Mouse (Mus musculus) hindbrain, embryonic 13.5 days (tissue): ENCODE results near the gene Mtx1. TPM values are rescaled to one million over a fixed set of nuclear protein-coding genes. Genes with fewer than 3 reads are reported as not detected.

Experiments used
- ATAC-seq: fragments of 200-750 bp; cut with Nextera tagmentation; 2 replicates; pipeline ENCODE4 v1.8.0; 2017; ENCODE audit warnings: moderate TSS enrichment; ENCODE audit not compliant: low FRiP score
- H3K27ac ChIP-seq: fragments of 300-500 bp; sonication (generic); 2 replicates; pipeline ENCODE4 v1.5.1; 2015; ENCODE audit warnings: inconsistent platforms, mild to moderate bottlenecking, moderate library complexity
- H3K27me3 ChIP-seq: fragments of 300-500 bp; sonication (generic); 2 replicates; pipeline ENCODE4 v1.6.1; 2015; ENCODE audit warnings: mild to moderate bottlenecking, inconsistent platforms
- H3K36me3 ChIP-seq: fragments of 300-500 bp; sonication (generic); 2 replicates; pipeline ENCODE4 v1.6.1; 2015; ENCODE audit warnings: mild to moderate bottlenecking, inconsistent platforms
- H3K4me1 ChIP-seq: fragments of 300-500 bp; sonication (generic); replicated peaks from 2 replicates; pipeline ENCODE4 v1.6.1; 2015; ENCODE audit warnings: inconsistent platforms
- H3K4me2 ChIP-seq: fragments of 300-500 bp; sonication (generic); 2 replicates; pipeline ENCODE4 v1.6.1; 2015; ENCODE audit warnings: inconsistent platforms, mild to moderate bottlenecking, moderate library complexity
- H3K4me3 ChIP-seq: fragments of 300-500 bp; sonication (generic); 2 replicates; pipeline ENCODE4 v1.5.1; 2015; ENCODE audit warnings: mild to moderate bottlenecking, inconsistent platforms
- H3K9ac ChIP-seq: fragments of 300-500 bp; sonication (generic); 2 replicates; pipeline ENCODE4 v1.6.1; 2015; ENCODE audit warnings: mild to moderate bottlenecking, inconsistent platforms
- H3K9me3 ChIP-seq: fragments of 300-500 bp; sonication (generic); 2 replicates; pipeline ENCODE4 v1.6.1; 2016; ENCODE audit warnings: inconsistent platforms
- WGBS: fragments of 180-500 bp; shearing (Covaris S2); methylation state at CpG from one replicate; pipeline ENCODE4 v1.1.7; 2015; 5-methylcytosine and 5-hydroxymethylcytosine counted together
- polyA plus RNA-seq: library from polyadenylated mRNA; unstranded; fragments of >200 nt; fragmentation: Nextera tagmentation; extraction: Ambion mirVana; gene quantifications from 2 replicates; pipeline ENCODE4 v1.2.1, GENCODE M21; 2015

Mtx1 gene
- polyA plus RNA-seq, 1 experiment from 2014 or later: 161 TPM

GRCm38 (mm10) chr3:89187690-89188477, 39.0 kb downstream of the Mtx1 start:
- 0 out of 2 replicates have a peak, but pooled peaks cover 8% of the 10 kb centered on the region for H3K27me3 ChIP-seq
- no peak overlapping the region for H3K4me3 ChIP-seq
- H3K36me3 ChIP-seq: peaks cover 19% of the 10 kb centered on the region
- no peaks in the 10 kb centered on the region for H3K9me3 ChIP-seq
- no peak for ATAC-seq
- no peak overlapping the region for H3K4me2 ChIP-seq
- WGBS: 65% methylated on average over 18 of the region's 18 CpGs
- peaks cover 34% of the 10 kb centered on the region for H3K4me1 ChIP-seq
- H3K27ac ChIP-seq: no peak overlapping the region
- H3K9ac ChIP-seq: no peak overlapping the region

- no peak overlapping the region for H3K27ac ChIP-seq
- peak overlapping the region; percentile 39 for H3K9ac ChIP-seq
- peaks cover 22% of the 10 kb centered on the region for H3K36me3 ChIP-seq
- WGBS: 32% methylated on average over 23 of the region's 23 CpGs
- no peak overlapping the region for H3K4me2 ChIP-seq
- 0 out of 2 replicates have a peak, but pooled peaks cover 8% of the 10 kb centered on the region for H3K27me3 ChIP-seq
- ATAC-seq: no peak
- H3K4me3 ChIP-seq: no peak overlapping the region
- no peaks in the 10 kb centered on the region for H3K9me3 ChIP-seq
- H3K4me1 ChIP-seq: peaks cover 40% of the 10 kb centered on the region
These were observed 39.7 kb downstream of the Mtx1 start for GRCm38 (mm10) chr3:89187197-89187596.

GRCm38 (mm10) chr3:89183959-89184315, 43.0 kb downstream of the Mtx1 start:
- H3K4me3 ChIP-seq: peak overlapping the region; percentile 65
- 77% methylated on average over 6 of the region's 6 CpGs for WGBS
- peak overlapping the region; percentile 95 for H3K27ac ChIP-seq
- peaks cover 53% of the 10 kb centered on the region for H3K36me3 ChIP-seq
- 0 out of 2 replicates have a peak, but pooled peaks have one; percentile 3 for ATAC-seq
- H3K9ac ChIP-seq: peak overlapping the region; percentile 90
- H3K9me3 ChIP-seq: no peaks in the 10 kb centered on the region
- 0 out of 2 replicates have a peak, but pooled peaks cover 8% of the 10 kb centered on the region for H3K27me3 ChIP-seq
- peaks cover 47% of the 10 kb centered on the region for H3K4me1 ChIP-seq
- H3K4me2 ChIP-seq: peak overlapping the region; percentile 95

GRCm38 (mm10) chr3:89183058-89183958, 43.6 kb downstream of the Mtx1 start, which contains the start of gene Fam189b:
Fam189b (plus strand) TSS chr3:89183143.
- Histone ChIP-seq H3K9me3 (no peaks in the 10 kb centered on the region), H3K4me1 (peaks cover 54% of the 10 kb centered on the region), H3K9ac (peak within 1 kb of the TSS; percentile 90), H3K27me3 (0 out of 2 replicates have a peak, but pooled peaks cover 7% of the 10 kb centered on the region), H3K4me2 (peak within 1 kb of the TSS; percentile 95), H3K4me3 (peak within 1 kb of the TSS; percentile 65), H3K27ac (peak within 1 kb of the TSS; percentile 95), H3K36me3 (peaks cover 49% of the 10 kb centered on the region)
- ATAC-seq: peak; percentile 93
- 4% methylated on average over 39 of the region's 39 CpGs for WGBS

- WGBS: 53% methylated on average over 7 of the region's 7 CpGs
- peak; percentile 19; the same call in 1 of the 2 replicates for ATAC-seq
- peak overlapping the region; percentile 65 for H3K4me3 ChIP-seq
- peak overlapping the region; percentile 90 for H3K9ac ChIP-seq
- H3K27me3 ChIP-seq: 0 out of 2 replicates have a peak, but pooled peaks cover 6% of the 10 kb centered on the region
- H3K36me3 ChIP-seq: peaks cover 42% of the 10 kb centered on the region
- peaks cover 58% of the 10 kb centered on the region for H3K4me1 ChIP-seq
- H3K9me3 ChIP-seq: no peaks in the 10 kb centered on the region
- H3K27ac ChIP-seq: peak overlapping the region; percentile 95
- H3K4me2 ChIP-seq: peak overlapping the region; percentile 95
These were observed 44.3 kb downstream of the Mtx1 start for GRCm38 (mm10) chr3:89182531-89183057.

GRCm38 (mm10) chr3:89181749-89182500, 45.0 kb downstream of the Mtx1 start:
- H3K36me3 ChIP-seq: peaks cover 37% of the 10 kb centered on the region
- H3K9me3 ChIP-seq: no peaks in the 10 kb centered on the region
- peaks cover 56% of the 10 kb centered on the region for H3K4me1 ChIP-seq
- peak overlapping the region; percentile 9; the same call in 1 of the 2 replicates for H3K9ac ChIP-seq
- no peak for ATAC-seq
- no peak overlapping the region for H3K4me2 ChIP-seq
- 92% methylated on average over 27 of the region's 27 CpGs for WGBS
- no peaks in the 10 kb centered on the region for H3K27me3 ChIP-seq
- H3K4me3 ChIP-seq: no peak overlapping the region
- no peak overlapping the region for H3K27ac ChIP-seq

- Histone ChIP-seq H3K9ac (no peak overlapping the region), H3K27me3 (no peaks in the 10 kb centered on the region), H3K27ac (no peak overlapping the region), H3K4me2 (peak overlapping the region; percentile 81; the same call in 1 of the 2 replicates), H3K36me3 (peaks cover 61% of the 10 kb centered on the region), H3K4me1 (peaks cover 34% of the 10 kb centered on the region), H3K4me3 (peak overlapping the region; percentile 71; the same call in 1 of the 2 replicates), H3K9me3 (no peaks in the 10 kb centered on the region)
- ATAC-seq: no peak
- WGBS: 92% methylated on average over 11 of the region's 11 CpGs
These were observed 47.8 kb downstream of the Mtx1 start for GRCm38 (mm10) chr3:89179056-89179455.

GRCm38 (mm10) chr3:89178107-89178385, 48.8 kb downstream of the Mtx1 start:
- Histone ChIP-seq H3K27ac (peak overlapping the region; percentile 84), H3K4me3 (peak overlapping the region; percentile 71), H3K9me3 (no peaks in the 10 kb centered on the region), H3K27me3 (no peaks in the 10 kb centered on the region), H3K9ac (peak overlapping the region; percentile 82), H3K4me1 (peaks cover 25% of the 10 kb centered on the region), H3K4me2 (peak overlapping the region; percentile 81), H3K36me3 (peaks cover 71% of the 10 kb centered on the region)
- ATAC-seq: no peak
- WGBS: 10% methylated on average over 6 of the region's 6 CpGs

GRCm38 (mm10) chr3:89177242-89178106, 49.4 kb downstream of the Mtx1 start, which contains the start of gene Scamp3:
Scamp3 (plus strand) TSS chr3:89177473.
- Histone ChIP-seq H3K4me1 (peaks cover 21% of the 10 kb centered on the region), H3K9me3 (no peaks in the 10 kb centered on the region), H3K4me2 (peak within 1 kb of the TSS; percentile 81), H3K9ac (peak within 1 kb of the TSS; percentile 82), H3K27ac (peak within 1 kb of the TSS; percentile 84), H3K27me3 (no peaks in the 10 kb centered on the region), H3K4me3 (peak within 1 kb of the TSS; percentile 71), H3K36me3 (peaks cover 76% of the 10 kb centered on the region)
- peak; percentile 96 for ATAC-seq
- under 1% methylated on average over 43 of the region's 43 CpGs for WGBS

GRCm38 (mm10) chr3:89176421-89176820, 50.5 kb downstream of the Mtx1 start:
- H3K36me3 ChIP-seq: peaks cover 75% of the 10 kb centered on the region
- ATAC-seq: peak; percentile 10; the same call in 1 of the 2 replicates
- no peak overlapping the region for H3K27ac ChIP-seq
- H3K9me3 ChIP-seq: no peaks in the 10 kb centered on the region
- H3K4me1 ChIP-seq: peaks cover 18% of the 10 kb centered on the region
- H3K27me3 ChIP-seq: no peaks in the 10 kb centered on the region
- H3K4me2 ChIP-seq: no peak overlapping the region
- no peak overlapping the region for H3K9ac ChIP-seq
- 83% methylated on average over 7 of the region's 7 CpGs for WGBS
- H3K4me3 ChIP-seq: no peak overlapping the region

GRCm38 (mm10) chr3:89175544-89175943, 51.3 kb downstream of the Mtx1 start:
- WGBS: 92% methylated on average over 10 of the region's 10 CpGs
- H3K9me3 ChIP-seq: no peaks in the 10 kb centered on the region
- 0 out of 2 replicates have a peak overlapping the region, but pooled peaks have one; percentile 8 for H3K9ac ChIP-seq
- H3K36me3 ChIP-seq: peaks cover 75% of the 10 kb centered on the region
- peaks cover 18% of the 10 kb centered on the region for H3K4me1 ChIP-seq
- ATAC-seq: no peak
- no peaks in the 10 kb centered on the region for H3K27me3 ChIP-seq
- H3K4me3 ChIP-seq: no peak overlapping the region
- no peak overlapping the region for H3K27ac ChIP-seq
- H3K4me2 ChIP-seq: no peak overlapping the region
